Mouse (Mus musculus) limb, embryonic 11.5 days (tissue): Measurements from ENCODE around the gene Gsap. TPM values are rescaled to one million over a fixed set of nuclear protein-coding genes. Genes with fewer than 3 reads are reported as not detected.

Experiments used
- ATAC-seq: fragments of 200-750 bp; cut with Nextera tagmentation; 2 replicates; pipeline ENCODE4 v1.8.0; 2017; ENCODE audit warnings: low read depth; ENCODE audit not compliant: insufficient number of reproducible peaks, low FRiP score, low TSS enrichment
- DNase-seq: peaks from one replicate; pipeline ENCODE4 v3.0.0-alpha.2; 2015; ENCODE audit warnings: low spot score
- H3K27ac ChIP-seq: fragments of 300-500 bp; sonication (generic); replicated peaks from 2 replicates; pipeline ENCODE4 v1.5.1; 2014; ENCODE audit warnings: low read depth, mild to moderate bottlenecking, low read length
- H3K27me3 ChIP-seq: fragments of 300-500 bp; sonication (generic); 2 replicates; pipeline ENCODE4 v1.6.1; 2014; ENCODE audit warnings: mild to moderate bottlenecking, low read length, mixed read lengths; ENCODE audit not compliant: control insufficient read depth, insufficient read depth
- H3K36me3 ChIP-seq: fragments of 300-500 bp; sonication (generic); 2 replicates; pipeline ENCODE4 v1.6.1; 2014; ENCODE audit warnings: mild to moderate bottlenecking, low read length, moderate library complexity, mixed read lengths; ENCODE audit not compliant: control insufficient read depth, insufficient read depth
- H3K4me1 ChIP-seq: fragments of 300-500 bp; sonication (generic); 2 replicates; pipeline ENCODE4 v1.6.1; 2014; ENCODE audit warnings: low read length, mixed read lengths; ENCODE audit not compliant: control insufficient read depth, insufficient read depth
- H3K4me2 ChIP-seq: fragments of 300-500 bp; sonication (generic); 2 replicates; pipeline ENCODE4 v1.6.1; 2014; ENCODE audit warnings: low read depth, mild to moderate bottlenecking, moderate library complexity; ENCODE audit not compliant: severe bottlenecking
- H3K4me3 ChIP-seq: fragments of 300-500 bp; sonication (generic); 2 replicates; pipeline ENCODE4 v1.5.1; 2014; ENCODE audit warnings: low read depth, low read length
- H3K9ac ChIP-seq: fragments of 300-500 bp; sonication (generic); 2 replicates; pipeline ENCODE4 v1.6.1; 2014; ENCODE audit warnings: mild to moderate bottlenecking, low read length
- H3K9me3 ChIP-seq: fragments of 300-500 bp; sonication (generic); 2 replicates; pipeline ENCODE4 v1.6.1; 2016; ENCODE audit warnings: low read length; ENCODE audit not compliant: control insufficient read depth
- WGBS: fragments of 180-500 bp; shearing (Covaris S2); extraction: QIAGEN DNeasy Blood & Tissue Kit; methylation state at CpG from one replicate; pipeline ENCODE4 v1.1.7; 2014; 5-methylcytosine and 5-hydroxymethylcytosine counted together
- polyA plus RNA-seq: library from polyadenylated mRNA; unstranded; fragments of >200 nt; fragmentation: Nextera tagmentation; extraction: Ambion mirVana; gene quantifications from 2 replicates; pipeline ENCODE4 v1.2.1, GENCODE M21; 2014

The Gsap gene
- polyA plus RNA-seq, 1 experiment from 2014 or later, result 2.2 TPM

GRCm38 (mm10) chr5:21257126-21257525 is 71.1 kb downstream of the Gsap start:
- H3K27ac ChIP-seq, result no peak overlapping the region
- H3K36me3 ChIP-seq, result no peaks in the 10 kb centered on the region
- H3K9ac ChIP-seq, result no peak overlapping the region
- no peaks in the 10 kb centered on the region for H3K9me3 ChIP-seq
- 0 out of 2 replicates have a peak, but pooled peaks cover 2% of the 10 kb centered on the region for H3K4me1 ChIP-seq
- H3K4me3 ChIP-seq, result no peak overlapping the region
- no peak overlapping the region for H3K4me2 ChIP-seq
- ATAC-seq (no peak), DNase-seq (no peak)
- no peaks in the 10 kb centered on the region for H3K27me3 ChIP-seq
- 63% methylated on average over 4 of the region's 4 CpGs for WGBS

- Histone ChIP-seq H3K27ac (no peak overlapping the region), H3K9ac (no peak overlapping the region), H3K9me3 (no peaks in the 10 kb centered on the region), H3K4me3 (no peak overlapping the region), H3K36me3 (no peaks in the 10 kb centered on the region), H3K4me2 (no peak overlapping the region), H3K27me3 (no peaks in the 10 kb centered on the region), H3K4me1 (0 out of 2 replicates have a peak, but pooled peaks cover 2% of the 10 kb centered on the region)
- ATAC-seq, result no peak
- no peak for DNase-seq
- 61% methylated on average over 6 of the region's 6 CpGs for WGBS
Measured at GRCm38 (mm10) chr5:21257806-21258205, 71.8 kb downstream of the Gsap start.

- H3K36me3 ChIP-seq, result no peaks in the 10 kb centered on the region
- no peak overlapping the region for H3K4me3 ChIP-seq
- no peak for ATAC-seq
- no peak overlapping the region for H3K9ac ChIP-seq
- no peaks in the 10 kb centered on the region for H3K9me3 ChIP-seq
- H3K4me1 ChIP-seq, result peaks cover 5% of the 10 kb centered on the region; the same call in 1 of the 2 replicates
- no peak overlapping the region for H3K27ac ChIP-seq
- H3K4me2 ChIP-seq, result no peak overlapping the region
- H3K27me3 ChIP-seq, result no peaks in the 10 kb centered on the region
- DNase-seq, result no peak
- WGBS, result 66% methylated on average over 7 of the region's 7 CpGs
Measured at GRCm38 (mm10) chr5:21260746-21261145, 74.7 kb downstream of the Gsap start.

GRCm38 (mm10) chr5:21261202-21261844 is 75.3 kb downstream of the Gsap start:
- Histone ChIP-seq H3K27ac (no peak overlapping the region), H3K36me3 (no peaks in the 10 kb centered on the region), H3K9me3 (no peaks in the 10 kb centered on the region), H3K4me2 (no peak overlapping the region), H3K4me1 (peaks cover 5% of the 10 kb centered on the region; the same call in 1 of the 2 replicates), H3K4me3 (no peak overlapping the region), H3K27me3 (no peaks in the 10 kb centered on the region), H3K9ac (no peak overlapping the region)
- no peak for ATAC-seq
- peak; percentile 47 for DNase-seq
- 43% methylated on average over 6 of the region's 6 CpGs for WGBS

- WGBS, result 66% methylated on average over 18 of the region's 18 CpGs
- Histone ChIP-seq H3K4me3 (no peak overlapping the region), H3K27me3 (no peaks in the 10 kb centered on the region), H3K9me3 (no peaks in the 10 kb centered on the region), H3K27ac (no peak overlapping the region), H3K9ac (no peak overlapping the region), H3K4me1 (peaks cover 5% of the 10 kb centered on the region; the same call in 1 of the 2 replicates), H3K36me3 (no peaks in the 10 kb centered on the region), H3K4me2 (no peak overlapping the region)
- DNase-seq, result peak; percentile 44
- ATAC-seq, result no peak
Measured at GRCm38 (mm10) chr5:21263202-21264055, 77.4 kb downstream of the Gsap start.

- DNase-seq (no peak), ATAC-seq (no peak; the same call in 1 of the 2 replicates)
- H3K27ac ChIP-seq, result no peak overlapping the region
- WGBS, result 90% methylated on average over 8 of the region's 8 CpGs
- H3K4me2 ChIP-seq, result no peak overlapping the region
- H3K36me3 ChIP-seq, result no peaks in the 10 kb centered on the region
- no peaks in the 10 kb centered on the region for H3K27me3 ChIP-seq
- H3K9ac ChIP-seq, result no peak overlapping the region
- H3K9me3 ChIP-seq, result no peaks in the 10 kb centered on the region
- no peak overlapping the region for H3K4me3 ChIP-seq
- H3K4me1 ChIP-seq, result peaks cover 5% of the 10 kb centered on the region; the same call in 1 of the 2 replicates
Measured at GRCm38 (mm10) chr5:21264352-21265021, 78.4 kb downstream of the Gsap start.

GRCm38 (mm10) chr5:21265049-21265448 is 79.0 kb downstream of the Gsap start:
- Histone ChIP-seq H3K9ac (no peak overlapping the region), H3K4me2 (no peak overlapping the region), H3K4me3 (no peak overlapping the region), H3K36me3 (no peaks in the 10 kb centered on the region), H3K27ac (no peak overlapping the region), H3K27me3 (no peaks in the 10 kb centered on the region), H3K9me3 (no peaks in the 10 kb centered on the region), H3K4me1 (peaks cover 5% of the 10 kb centered on the region; the same call in 1 of the 2 replicates)
- DNase-seq (peak; percentile 93), ATAC-seq (no peak)
- 31% methylated on average over 4 of the region's 4 CpGs for WGBS

- H3K27me3 ChIP-seq, result no peaks in the 10 kb centered on the region
- no peak overlapping the region for H3K4me2 ChIP-seq
- no peaks in the 10 kb centered on the region for H3K9me3 ChIP-seq
- DNase-seq, result no peak
- peaks cover 3% of the 10 kb centered on the region; the same call in 1 of the 2 replicates for H3K4me1 ChIP-seq
- H3K4me3 ChIP-seq, result no peak overlapping the region
- no peak overlapping the region for H3K9ac ChIP-seq
- no peak overlapping the region for H3K27ac ChIP-seq
- 84% methylated on average over 2 of the region's 2 CpGs for WGBS
- no peaks in the 10 kb centered on the region for H3K36me3 ChIP-seq
- no peak for ATAC-seq
Measured at GRCm38 (mm10) chr5:21267090-21267489, 81.0 kb downstream of the Gsap start.
